Mouse (Mus musculus) intestine, embryonic 14.5 days (tissue): ENCODE data around the gene Slco3a1. TPM values are rescaled to one million over a fixed set of nuclear protein-coding genes. Genes with fewer than 3 reads are reported as not detected.
A peak's percentile ranks its signal among the peaks of the same experiment; 100 is the strongest.

Experiments
- ATAC-seq: fragments of 200-750 bp; cut with Nextera tagmentation; replicated peaks from 2 replicates; pipeline ENCODE4 v1.8.0; 2017; ENCODE audit warnings: low read depth, moderate number of reproducible peaks, moderate TSS enrichment, moderate library complexity; ENCODE audit not compliant: low FRiP score, low TSS enrichment
- DNase-seq: peaks from one replicate; pipeline ENCODE4 v3.0.0-alpha.2; 2018; ENCODE audit warnings: low spot score
- H3K27ac ChIP-seq: fragments of 300-500 bp; sonication (generic); 2 replicates; pipeline ENCODE4 v1.5.1; 2014; ENCODE audit warnings: low read depth, mild to moderate bottlenecking, control low read depth
- H3K27me3 ChIP-seq: fragments of 300-500 bp; sonication (generic); replicated peaks from 2 replicates; pipeline ENCODE4 v1.6.1; 2014; ENCODE audit warnings: low read length, control low read depth; ENCODE audit not compliant: control insufficient read depth, insufficient read depth
- H3K36me3 ChIP-seq: fragments of 300-500 bp; sonication (generic); 2 replicates; pipeline ENCODE4 v1.6.1; 2014; ENCODE audit warnings: low read length, control low read depth; ENCODE audit not compliant: control insufficient read depth, insufficient read depth
- H3K4me1 ChIP-seq: fragments of 300-500 bp; sonication (generic); replicated peaks from 2 replicates; pipeline ENCODE4 v1.6.1; 2014; ENCODE audit warnings: low read length, control low read depth, mixed read lengths; ENCODE audit not compliant: control insufficient read depth, insufficient read depth
- H3K4me2 ChIP-seq: fragments of 300-500 bp; sonication (generic); 2 replicates; pipeline ENCODE4 v1.6.1; 2014; ENCODE audit warnings: low read length
- H3K4me3 ChIP-seq: fragments of 300-500 bp; sonication (generic); 2 replicates; pipeline ENCODE4 v1.5.1; 2014; ENCODE audit warnings: low read depth, low read length, control low read depth, mixed read lengths
- H3K9ac ChIP-seq: fragments of 300-500 bp; sonication (generic); 2 replicates; pipeline ENCODE4 v1.6.1; 2014; ENCODE audit warnings: mild to moderate bottlenecking, low read length
- H3K9me3 ChIP-seq: fragments of 300-500 bp; sonication (generic); 2 replicates; pipeline ENCODE4 v1.6.1; 2016; ENCODE audit warnings: low read length, control low read depth; ENCODE audit not compliant: control insufficient read depth
- WGBS: fragments of 180-500 bp; shearing (Covaris S2); extraction: QIAGEN DNeasy Blood & Tissue Kit; methylation state at CpG from one replicate; pipeline ENCODE4 v1.1.7; 2014; 5-methylcytosine and 5-hydroxymethylcytosine counted together
- polyA plus RNA-seq: library from polyadenylated mRNA; unstranded; fragments of >200 nt; fragmentation: Nextera tagmentation; extraction: Ambion mirVana; gene quantifications from 2 replicates; pipeline ENCODE4 v1.2.1, GENCODE M21; 2014

The Slco3a1 gene
- 6.8 and 7.9 TPM in 2 replicates for polyA plus RNA-seq

DNA sequence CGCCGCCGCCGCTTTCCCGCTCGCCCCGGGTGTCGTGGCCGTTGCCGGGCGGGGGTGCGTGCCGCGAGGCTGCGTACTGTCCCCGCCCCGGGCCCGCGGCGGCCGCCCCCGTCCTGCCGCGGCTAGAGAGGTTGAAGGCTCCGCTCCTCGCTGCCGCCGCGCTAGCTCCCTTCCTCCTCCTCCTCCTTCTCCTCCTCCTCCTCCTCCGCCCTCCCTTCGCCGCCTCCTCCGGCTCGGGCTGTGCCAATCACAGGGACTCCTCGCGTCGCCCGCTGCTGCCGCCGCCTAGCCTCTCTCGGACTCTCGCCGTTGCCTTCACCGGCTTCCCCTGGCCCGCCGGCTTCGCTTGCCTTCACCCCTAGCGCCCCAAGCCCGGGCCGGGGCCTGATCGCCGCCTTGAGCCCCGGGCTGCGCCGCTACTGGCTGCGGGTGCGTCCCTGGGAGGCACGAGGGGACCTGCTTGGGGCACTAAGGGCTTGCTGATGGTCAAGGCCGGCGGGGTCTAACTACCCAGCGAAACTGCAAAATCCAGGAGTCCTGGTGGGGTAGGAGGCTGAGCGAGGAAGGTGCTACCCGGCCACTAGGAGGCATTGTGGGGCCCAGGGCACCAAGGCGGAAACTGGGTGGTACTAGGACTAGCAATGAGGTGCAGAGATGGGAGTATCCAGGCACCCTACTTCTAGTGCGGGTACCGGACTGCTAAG lies at the start of gene Slco3a1:
Slco3a1 (minus strand) TSS at position 173 of the 704 bp plus-strand sequence.
- WGBS = 1% methylated on average over 59 of the region's 66 CpGs

DNA sequence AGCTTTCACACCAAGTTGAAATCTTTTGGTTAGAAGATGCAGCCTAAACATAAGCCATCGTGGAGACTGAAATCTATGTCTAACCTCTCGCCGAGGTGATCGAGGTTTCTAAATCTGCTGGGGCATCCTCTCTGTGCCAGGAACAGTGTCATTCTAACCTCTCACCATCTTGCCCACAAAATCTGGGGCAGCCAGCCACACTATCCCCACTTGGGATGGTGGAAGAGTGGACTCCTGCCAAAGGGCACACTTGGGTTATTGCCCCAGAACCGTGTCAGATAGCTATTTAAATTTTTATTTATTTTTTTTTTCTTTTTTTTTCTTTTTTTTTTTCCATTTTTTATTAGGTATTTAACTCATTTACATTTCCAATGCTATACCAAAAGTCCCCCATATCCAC lies 46.4 kb upstream of the Slco3a1 start:
- Histone ChIP-seq H3K4me2 (no peak overlapping the region), H3K27me3 (no peaks in the 10 kb centered on the region), H3K9ac (no peak overlapping the region), H3K9me3 (no peaks in the 10 kb centered on the region), H3K4me1 (no peaks in the 10 kb centered on the region), H3K27ac (no peak overlapping the region), H3K4me3 (no peak overlapping the region), H3K36me3 (no peaks in the 10 kb centered on the region)
- DNase-seq = no peak
- ATAC-seq = no peak
- 95% methylated on average over 5 of the region's 5 CpGs for WGBS

More for the DNA sequence above, at the start of gene Slco3a1:
- Histone ChIP-seq H3K27ac (peak within 1 kb of the TSS; percentile 62), H3K4me1 (peaks cover 15% of the 10 kb centered on the region), H3K4me2 (peak within 1 kb of the TSS; percentile 92), H3K9ac (peak within 1 kb of the TSS; percentile 68), H3K9me3 (no peaks in the 10 kb centered on the region), H3K4me3 (peak within 1 kb of the TSS; percentile 70), H3K36me3 (no peaks in the 10 kb centered on the region), H3K27me3 (peaks cover 20% of the 10 kb centered on the region)
- DNase-seq (peak; percentile 82), ATAC-seq (peak; percentile 74)

- Histone ChIP-seq H3K9ac (no peak overlapping the region), H3K9me3 (no peaks in the 10 kb centered on the region), H3K36me3 (no peaks in the 10 kb centered on the region), H3K27me3 (no peaks in the 10 kb centered on the region), H3K4me1 (no peaks in the 10 kb centered on the region), H3K27ac (no peak overlapping the region), H3K4me2 (no peak overlapping the region), H3K4me3 (no peak overlapping the region)
- DNase-seq (no peak), ATAC-seq (no peak)
- WGBS = 70% methylated on average over 1 of the region's 1 CpGs
Observed at GRCm38 (mm10) chr7:74579411-74579810, 24.8 kb upstream of the Slco3a1 start.

DNA sequence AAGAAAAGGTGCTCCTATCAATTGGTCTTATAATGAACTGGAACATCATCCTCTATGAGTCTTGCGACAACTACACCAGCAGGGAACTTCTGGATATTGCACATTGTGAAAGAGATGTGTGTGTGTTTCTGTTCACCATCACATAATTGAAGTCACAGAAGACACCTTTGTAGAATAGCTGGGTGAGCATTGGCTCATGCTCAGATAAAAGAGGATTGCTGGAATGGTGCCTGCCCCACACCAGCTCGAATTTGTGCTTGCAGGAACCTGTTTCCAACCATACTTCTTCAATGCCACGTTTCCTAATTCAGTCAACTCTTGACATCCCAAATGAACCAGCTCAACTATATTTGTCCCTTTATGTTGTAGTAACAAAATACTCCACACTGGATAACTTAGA lies 21.1 kb upstream of the Slco3a1 start:
- 67% methylated on average over 3 of the region's 3 CpGs for WGBS
- H3K9me3 ChIP-seq = no peaks in the 10 kb centered on the region
- ATAC-seq = no peak
- H3K9ac ChIP-seq = no peak overlapping the region
- no peak overlapping the region for H3K4me3 ChIP-seq
- no peaks in the 10 kb centered on the region for H3K27me3 ChIP-seq
- no peak overlapping the region for H3K27ac ChIP-seq
- no peaks in the 10 kb centered on the region for H3K36me3 ChIP-seq
- H3K4me1 ChIP-seq = no peaks in the 10 kb centered on the region
- DNase-seq = no peak
- H3K4me2 ChIP-seq = no peak overlapping the region

GRCm38 (mm10) chr7:74555416-74555815 lies 836 bp upstream of the Slco3a1 start:
- 20% methylated on average over 6 of the region's 6 CpGs for WGBS
- peak overlapping the region; percentile 62; the same call in 1 of the 2 replicates for H3K27ac ChIP-seq
- no peak for ATAC-seq
- DNase-seq = no peak
- no peak overlapping the region for H3K9ac ChIP-seq
- no peaks in the 10 kb centered on the region for H3K36me3 ChIP-seq
- H3K4me1 ChIP-seq = peaks cover 15% of the 10 kb centered on the region
- H3K4me2 ChIP-seq = peak overlapping the region; percentile 92
- H3K9me3 ChIP-seq = no peaks in the 10 kb centered on the region
- peak overlapping the region; percentile 70; the same call in 1 of the 2 replicates for H3K4me3 ChIP-seq
- peaks cover 20% of the 10 kb centered on the region for H3K27me3 ChIP-seq

DNA sequence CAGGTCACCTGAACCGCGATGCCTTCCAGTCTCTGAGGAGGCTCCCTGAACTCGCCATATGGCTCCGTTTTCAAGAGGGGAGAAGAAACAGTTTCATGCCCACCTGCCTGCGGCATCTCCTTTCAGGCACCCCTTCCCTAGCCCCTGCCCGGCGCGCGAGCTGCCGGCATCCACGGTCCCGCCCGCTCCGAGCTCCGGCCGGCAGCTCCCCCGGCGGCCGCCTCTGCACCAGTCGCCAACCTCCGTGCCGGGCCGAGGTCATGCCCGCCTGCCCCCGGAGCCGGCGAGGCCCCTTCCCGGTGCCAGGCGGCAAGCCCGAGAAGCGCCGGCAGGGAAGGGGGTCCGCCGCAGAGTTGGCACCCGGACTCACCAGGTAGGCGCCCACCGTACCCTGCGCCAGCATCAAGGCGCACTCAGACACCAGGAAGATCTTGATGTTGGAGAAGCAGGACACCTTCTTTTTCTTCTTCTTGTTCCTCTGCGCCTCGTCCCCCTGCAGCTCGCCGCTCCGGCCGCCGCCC lies 479 bp downstream of the Slco3a1 start:
- peaks cover 18% of the 10 kb centered on the region for H3K4me1 ChIP-seq
- H3K36me3 ChIP-seq = no peaks in the 10 kb centered on the region
- peak overlapping the region; percentile 68 for H3K9ac ChIP-seq
- DNase-seq (peak; percentile 77), ATAC-seq (peak; percentile 59)
- peaks cover 20% of the 10 kb centered on the region for H3K27me3 ChIP-seq
- no peaks in the 10 kb centered on the region for H3K9me3 ChIP-seq
- peak overlapping the region; percentile 62; the same call in 1 of the 2 replicates for H3K27ac ChIP-seq
- peak overlapping the region; percentile 70 for H3K4me3 ChIP-seq
- WGBS = under 1% methylated on average over 32 of the region's 46 CpGs
- H3K4me2 ChIP-seq = peak overlapping the region; percentile 92

DNA sequence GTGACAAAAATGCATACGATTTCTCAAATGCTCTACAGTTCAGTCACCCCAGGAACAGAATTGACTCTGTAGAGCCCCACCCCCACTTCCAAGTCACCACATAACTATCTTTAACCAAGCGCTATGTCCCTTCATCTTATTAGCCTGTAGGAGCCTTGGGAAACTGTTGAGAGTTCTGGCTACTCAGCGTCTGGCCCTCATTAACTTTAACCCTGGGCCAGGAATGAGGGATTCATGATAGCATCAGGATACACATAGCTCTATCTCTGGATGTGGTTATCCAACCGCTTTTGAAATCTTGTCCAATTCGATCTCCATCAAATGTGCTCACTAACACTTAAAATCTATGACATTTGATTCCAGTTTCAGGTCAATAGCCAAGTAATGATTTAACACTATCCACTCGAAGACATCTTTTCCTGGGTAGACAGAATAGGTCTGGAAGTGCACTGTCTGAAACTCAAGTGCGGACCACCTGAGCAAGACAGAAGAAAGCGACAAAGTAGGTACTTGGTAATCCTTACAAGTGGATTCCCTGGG lies 1.4 kb downstream of the Slco3a1 start:
- peaks cover 20% of the 10 kb centered on the region for H3K27me3 ChIP-seq
- H3K9ac ChIP-seq = no peak overlapping the region
- no peak overlapping the region for H3K27ac ChIP-seq
- peak overlapping the region; percentile 70 for H3K4me3 ChIP-seq
- DNase-seq (no peak), ATAC-seq (no peak)
- 64% methylated on average over 8 of the region's 8 CpGs for WGBS
- peaks cover 18% of the 10 kb centered on the region for H3K4me1 ChIP-seq
- H3K4me2 ChIP-seq = peak overlapping the region; percentile 92
- no peaks in the 10 kb centered on the region for H3K9me3 ChIP-seq
- no peaks in the 10 kb centered on the region for H3K36me3 ChIP-seq

GRCm38 (mm10) chr7:74552546-74552945 lies 2.0 kb downstream of the Slco3a1 start:
- Histone ChIP-seq H3K4me2 (peak overlapping the region; percentile 6; the same call in 1 of the 2 replicates), H3K27ac (no peak overlapping the region), H3K9me3 (no peaks in the 10 kb centered on the region), H3K36me3 (no peaks in the 10 kb centered on the region), H3K27me3 (peaks cover 20% of the 10 kb centered on the region), H3K4me1 (peaks cover 18% of the 10 kb centered on the region), H3K4me3 (no peak overlapping the region), H3K9ac (no peak overlapping the region)
- ATAC-seq (no peak), DNase-seq (no peak)
- 51% methylated on average over 4 of the region's 4 CpGs for WGBS
